Mouse (Mus musculus) liver, embryonic 13.5 days (tissue): ENCODE measurements around the gene Map3k10. TPM values are rescaled to one million over a fixed set of nuclear protein-coding genes. Genes with fewer than 3 reads are reported as not detected.
"Not testable (repeated sequence)": the region's sequence is repeated elsewhere in the genome, so short reads cannot be mapped to it uniquely, and the experiment has no call there.

Experiments used
- ATAC-seq: fragments of 200-750 bp; cut with Nextera tagmentation; 2 replicates; pipeline ENCODE4 v1.8.0; 2017; ENCODE audit warnings: low read depth, mild to moderate bottlenecking, moderate number of reproducible peaks, moderate library complexity
- DNase-seq: peaks from one replicate; pipeline ENCODE4 v3.0.0; 2022
- H3K27ac ChIP-seq: fragments of 300-500 bp; sonication (generic); 2 replicates; pipeline ENCODE4 v1.5.1; 2015; ENCODE audit warnings: moderate library complexity, mild to moderate bottlenecking, inconsistent platforms
- H3K27me3 ChIP-seq: fragments of 300-500 bp; sonication (generic); 2 replicates; pipeline ENCODE4 v1.6.1; 2015; ENCODE audit warnings: mild to moderate bottlenecking, inconsistent platforms
- H3K36me3 ChIP-seq: fragments of 300-500 bp; sonication (generic); 2 replicates; pipeline ENCODE4 v1.6.1; 2015; ENCODE audit warnings: mild to moderate bottlenecking, inconsistent platforms
- H3K4me1 ChIP-seq: fragments of 300-500 bp; sonication (generic); replicated peaks from 2 replicates; pipeline ENCODE4 v1.6.1; 2015; ENCODE audit warnings: inconsistent platforms
- H3K4me2 ChIP-seq: fragments of 300-500 bp; sonication (generic); 2 replicates; pipeline ENCODE4 v1.6.1; 2015; ENCODE audit warnings: inconsistent platforms, mild to moderate bottlenecking, moderate library complexity
- H3K4me3 ChIP-seq: fragments of 300-500 bp; sonication (generic); replicated peaks from 2 replicates; pipeline ENCODE4 v1.5.1; 2015; ENCODE audit warnings: mild to moderate bottlenecking, inconsistent platforms
- H3K9ac ChIP-seq: fragments of 300-500 bp; sonication (generic); 2 replicates; pipeline ENCODE4 v1.6.1; 2015; ENCODE audit warnings: mild to moderate bottlenecking, inconsistent platforms
- H3K9me3 ChIP-seq: fragments of 300-500 bp; sonication (generic); replicated peaks from 2 replicates; pipeline ENCODE4 v1.6.1; 2016; ENCODE audit warnings: inconsistent platforms
- WGBS: fragments of 180-500 bp; shearing (Covaris S2); methylation state at CpG from one replicate; pipeline ENCODE4 v1.1.7; 2015; ENCODE audit not compliant: insufficient replicate concordance; 5-methylcytosine and 5-hydroxymethylcytosine counted together
- polyA plus RNA-seq: library from polyadenylated mRNA; unstranded; fragments of >200 nt; fragmentation: Nextera tagmentation; extraction: Ambion mirVana; gene quantifications from 2 replicates; pipeline ENCODE4 v1.2.1, GENCODE M21; 2015

Gene Map3k10
- polyA plus RNA-seq, 1 experiment from 2014 or later = 1.8 TPM

- peaks cover 27% of the 10 kb centered on the region for H3K4me1 ChIP-seq
- ATAC-seq (no peak), DNase-seq (peak; percentile 35)
- H3K36me3 ChIP-seq = no peaks in the 10 kb centered on the region
- no peak overlapping the region for H3K4me3 ChIP-seq
- H3K9ac ChIP-seq = no peak overlapping the region
- no peak overlapping the region for H3K27ac ChIP-seq
- WGBS = 50% methylated on average over 20 of the region's 20 CpGs
- H3K27me3 ChIP-seq = peaks cover 86% of the 10 kb centered on the region
- no peaks in the 10 kb centered on the region for H3K9me3 ChIP-seq
- no peak overlapping the region for H3K4me2 ChIP-seq
These were observed 19.7 kb downstream of the Map3k10 start for GRCm38 (mm10) chr7:27654607-27655276.

GRCm38 (mm10) chr7:27653681-27654437 is 20.5 kb downstream of the Map3k10 start, which contains the start of gene Ttc9b:
Ttc9b (plus strand) TSS chr7:27653915.
- H3K36me3 ChIP-seq = no peaks in the 10 kb centered on the region
- H3K9ac ChIP-seq = no peak within 1 kb of the TSS
- ATAC-seq (0 out of 2 replicates have a peak, but pooled peaks have one; percentile 32), DNase-seq (no peak)
- H3K27ac ChIP-seq = no peak within 1 kb of the TSS
- H3K4me1 ChIP-seq = peaks cover 18% of the 10 kb centered on the region
- 0 out of 2 replicates have a peak within 1 kb of the TSS, but pooled peaks have one; percentile 17 for H3K4me2 ChIP-seq
- H3K9me3 ChIP-seq = no peaks in the 10 kb centered on the region
- 5% methylated on average over 56 of the region's 62 CpGs for WGBS
- peaks cover 77% of the 10 kb centered on the region for H3K27me3 ChIP-seq
- H3K4me3 ChIP-seq = no peak within 1 kb of the TSS; the same call in 1 of the 2 replicates

- Histone ChIP-seq H3K4me3 (peak overlapping the region; percentile 36), H3K27ac (no peak overlapping the region), H3K27me3 (peaks cover 48% of the 10 kb centered on the region), H3K9me3 (no peaks in the 10 kb centered on the region), H3K4me1 (peaks cover 5% of the 10 kb centered on the region), H3K4me2 (peak overlapping the region; percentile 45), H3K9ac (no peak overlapping the region), H3K36me3 (no peaks in the 10 kb centered on the region)
- ATAC-seq (0 out of 2 replicates have a peak, but pooled peaks have one; percentile 30), DNase-seq (peak; percentile 60)
- WGBS = 1% methylated on average over 10 of the region's 10 CpGs
These were observed 23.4 kb downstream of the Map3k10 start for GRCm38 (mm10) chr7:27650949-27651348.

- Histone ChIP-seq H3K9me3 (no peaks in the 10 kb centered on the region), H3K4me1 (peaks cover 5% of the 10 kb centered on the region), H3K9ac (no peak overlapping the region), H3K36me3 (no peaks in the 10 kb centered on the region), H3K4me3 (no peak overlapping the region), H3K4me2 (no peak overlapping the region), H3K27me3 (peaks cover 36% of the 10 kb centered on the region), H3K27ac (no peak overlapping the region)
- no peak for ATAC-seq
- 73% methylated on average over 11 of the region's 11 CpGs for WGBS
- DNase-seq = no peak
These were observed 24.7 kb downstream of the Map3k10 start for GRCm38 (mm10) chr7:27649723-27650122.

- no peaks in the 10 kb centered on the region for H3K9me3 ChIP-seq
- no peak overlapping the region for H3K4me3 ChIP-seq
- no peak for DNase-seq
- no peaks in the 10 kb centered on the region for H3K4me1 ChIP-seq
- WGBS = 73% methylated on average over 6 of the region's 6 CpGs
- no peak overlapping the region for H3K4me2 ChIP-seq
- ATAC-seq = no peak
- no peaks in the 10 kb centered on the region for H3K36me3 ChIP-seq
- H3K9ac ChIP-seq = no peak overlapping the region
- H3K27me3 ChIP-seq = peaks cover 13% of the 10 kb centered on the region
- H3K27ac ChIP-seq = no peak overlapping the region
These were observed 27.0 kb downstream of the Map3k10 start for GRCm38 (mm10) chr7:27647281-27648002.

GRCm38 (mm10) chr7:27646516-27646915 is 27.9 kb downstream of the Map3k10 start:
- H3K9ac ChIP-seq = no peak overlapping the region
- H3K27me3 ChIP-seq = peaks cover 4% of the 10 kb centered on the region
- H3K4me2 ChIP-seq = no peak overlapping the region
- no peak for DNase-seq
- no peak for ATAC-seq
- no peaks in the 10 kb centered on the region for H3K9me3 ChIP-seq
- H3K4me3 ChIP-seq = no peak overlapping the region
- 69% methylated on average over 7 of the region's 7 CpGs for WGBS
- no peaks in the 10 kb centered on the region for H3K36me3 ChIP-seq
- no peak overlapping the region for H3K27ac ChIP-seq
- no peaks in the 10 kb centered on the region for H3K4me1 ChIP-seq

GRCm38 (mm10) chr7:27644471-27644870 is 29.9 kb downstream of the Map3k10 start:
- DNase-seq (no peak), ATAC-seq (no peak)
- Histone ChIP-seq H3K27ac (no peak overlapping the region), H3K9me3 (no peaks in the 10 kb centered on the region), H3K27me3 (no peaks in the 10 kb centered on the region), H3K36me3 (no peaks in the 10 kb centered on the region), H3K4me1 (no peaks in the 10 kb centered on the region), H3K4me2 (no peak overlapping the region), H3K4me3 (no peak overlapping the region), H3K9ac (no peak overlapping the region)
- 38% methylated on average over 1 of the region's 1 CpGs for WGBS

GRCm38 (mm10) chr7:27635094-27635493 is 39.3 kb downstream of the Map3k10 start:
- not testable (repeated sequence) for H3K4me1 ChIP-seq, H3K9me3 ChIP-seq, H3K27me3 ChIP-seq, DNase-seq, H3K27ac ChIP-seq, H3K9ac ChIP-seq, H3K4me3 ChIP-seq, H3K4me2 ChIP-seq, ATAC-seq
- H3K36me3 ChIP-seq = peaks cover 75% of the 10 kb centered on the region
- 78% methylated on average over 2 of the region's 2 CpGs for WGBS

- no peaks in the 10 kb centered on the region for H3K27me3 ChIP-seq
- DNase-seq (no peak), ATAC-seq (peak; percentile 19; the same call in 1 of the 2 replicates)
- H3K9ac ChIP-seq = no peak overlapping the region
- H3K4me1 ChIP-seq = no peaks in the 10 kb centered on the region
- no peak overlapping the region for H3K4me3 ChIP-seq
- 86% methylated on average over 6 of the region's 6 CpGs for WGBS
- H3K9me3 ChIP-seq = no peaks in the 10 kb centered on the region
- H3K27ac ChIP-seq = no peak overlapping the region
- H3K4me2 ChIP-seq = no peak overlapping the region
- peaks cover 79% of the 10 kb centered on the region for H3K36me3 ChIP-seq
These were observed 39.7 kb downstream of the Map3k10 start for GRCm38 (mm10) chr7:27634691-27635090.

- ATAC-seq = no peak
- peaks cover 93% of the 10 kb centered on the region for H3K36me3 ChIP-seq
- WGBS = 85% methylated on average over 6 of the region's 6 CpGs
These were observed 41.2 kb downstream of the Map3k10 start for GRCm38 (mm10) chr7:27633166-27633565.

GRCm38 (mm10) chr7:27631439-27631838 is 43.0 kb downstream of the Map3k10 start:
- Histone ChIP-seq H3K27ac (no peak overlapping the region), H3K9ac (no peak overlapping the region), H3K36me3 (peaks cover 94% of the 10 kb centered on the region), H3K4me1 (no peaks in the 10 kb centered on the region), H3K4me3 (no peak overlapping the region), H3K4me2 (no peak overlapping the region), H3K9me3 (no peaks in the 10 kb centered on the region), H3K27me3 (no peaks in the 10 kb centered on the region)
- 95% methylated on average over 4 of the region's 4 CpGs for WGBS
- no peak for DNase-seq
- ATAC-seq = no peak

More at GRCm38 (mm10) chr7:27633166-27633565, 41.2 kb downstream of the Map3k10 start:
- Histone ChIP-seq H3K27me3 (no peaks in the 10 kb centered on the region), H3K27ac (no peak overlapping the region), H3K9ac (no peak overlapping the region), H3K4me2 (no peak overlapping the region), H3K4me1 (no peaks in the 10 kb centered on the region), H3K9me3 (no peaks in the 10 kb centered on the region), H3K4me3 (no peak overlapping the region)
- no peak for DNase-seq
